Mouse (Mus musculus) brain, embryonic 14.5 days (tissue): ENCODE results near the gene Mms19. TPM values are rescaled to one million over a fixed set of nuclear protein-coding genes. Genes with fewer than 3 reads are reported as not detected.
"Not testable (repeated sequence)": the region's sequence is repeated elsewhere in the genome, so short reads cannot be mapped to it uniquely, and the experiment has no call there.

Experiments used
- DNase-seq: peaks from one replicate; pipeline ENCODE4 v3.0.0-alpha.2; 2011; ENCODE audit warnings: low read depth
- CTCF ChIP-seq: fragments of 200-500 bp; IDR thresholded peaks from 2 replicates; pipeline ENCODE4 v1.5.1; 2012; ENCODE audit warnings: inconsistent platforms, mild to moderate bottlenecking, moderate library complexity, borderline replicate concordance; ENCODE audit not compliant: insufficient read depth, insufficient read length; ENCODE audit errors: extremely low read depth
- POLR2A ChIP-seq: fragments of 200-500 bp; IDR thresholded peaks from 2 replicates; pipeline ENCODE4 v1.6.1; 2012; ENCODE audit warnings: mild to moderate bottlenecking, inconsistent platforms, borderline replicate concordance; ENCODE audit not compliant: poor library complexity, insufficient read depth, insufficient read length, severe bottlenecking; ENCODE audit errors: extremely low read depth
- polyA plus RNA-seq: library from polyadenylated mRNA; depleted of rRNA; stranded (reverse); fragments of >200 nt; gene quantifications from 2 replicates; pipeline ENCODE4 v1.2.3, GENCODE M21; 2012

Gene Mms19
- polyA plus RNA-seq, 1 experiment = 66.3 TPM

DNA sequence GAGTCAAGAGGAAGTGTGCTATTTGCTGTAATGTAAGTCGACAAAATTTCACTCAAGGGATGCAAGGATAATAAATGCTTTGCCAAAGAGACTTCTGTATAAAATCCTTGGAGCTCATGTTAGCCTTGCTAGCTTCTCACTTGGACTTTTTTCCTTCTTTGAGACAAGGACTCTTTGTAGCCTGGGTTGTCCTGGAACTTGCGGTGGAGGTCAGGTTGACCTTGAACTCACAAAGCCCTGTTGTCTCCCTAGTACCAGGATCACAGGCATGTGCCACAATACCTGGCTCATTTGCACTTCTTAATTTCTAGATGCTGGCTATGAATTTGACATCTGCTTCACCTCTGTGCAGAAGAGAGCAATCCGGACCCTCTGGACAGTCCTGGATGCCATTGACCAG, 65.7 kb downstream of the Mms19 start:
- DNase-seq = no peak
- no peak for TF ChIP-seq CTCF
- no peak for TF ChIP-seq POLR2A

DNA sequence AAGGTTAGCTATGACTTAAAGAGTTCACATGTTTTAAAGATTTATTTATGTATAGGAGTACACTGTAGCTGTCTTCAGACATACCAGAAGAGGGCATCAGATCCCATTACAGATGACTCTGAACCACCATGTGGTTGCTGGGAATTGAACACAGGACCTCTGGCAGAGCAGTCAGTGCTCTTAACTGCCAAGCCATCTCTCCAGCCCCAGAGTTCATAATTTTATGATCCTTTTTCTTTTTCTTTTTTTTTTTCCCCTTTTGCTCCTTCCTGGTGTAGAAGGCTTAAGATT, 66.4 kb downstream of the Mms19 start:
- DNase-seq = not testable (repeated sequence)

GRCm38 (mm10) chr19:41913774-41914591, 67.0 kb downstream of the Mms19 start:
- TF ChIP-seq CTCF (no peak), POLR2A (no peak)
- DNase-seq = no peak

GRCm38 (mm10) chr19:41912121-41913080, 68.6 kb downstream of the Mms19 start:
- TF ChIP-seq POLR2A (0 out of 2 replicates have a peak, but pooled peaks have one; percentile 12), CTCF (0 out of 2 replicates have a peak, but pooled peaks have one; percentile 4)
- peak; percentile 49 for DNase-seq

GRCm38 (mm10) chr19:41911178-41912073, 69.5 kb downstream of the Mms19 start, which contains the start of gene Pgam1:
Pgam1 (plus strand) TSS chr19:41911923.
- DNase-seq = peak; percentile 100
- peak; percentile 54; the same call in 1 of the 2 replicates for TF ChIP-seq POLR2A
- TF ChIP-seq CTCF = no peak

DNA sequence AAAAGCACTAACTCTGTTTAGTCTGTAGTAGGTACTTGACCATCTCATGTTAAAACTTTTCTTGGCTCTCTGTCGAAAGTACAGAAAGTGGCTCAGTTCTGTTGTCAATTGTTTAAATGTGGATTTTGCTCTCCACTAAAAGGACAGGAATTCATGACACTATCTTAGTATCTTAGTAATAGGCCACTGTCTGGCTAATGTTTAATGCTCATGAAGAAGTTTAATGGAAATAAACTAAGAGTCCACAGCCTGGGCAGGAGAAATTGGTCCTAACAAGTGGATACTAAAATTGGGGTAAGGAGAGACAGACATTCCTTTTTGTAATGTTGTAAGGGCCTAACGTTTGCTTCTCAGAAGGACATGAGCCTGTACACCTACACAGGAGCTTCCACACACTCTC, 70.6 kb downstream of the Mms19 start:
- DNase-seq = no peak

GRCm38 (mm10) chr19:41908736-41909135, 72.2 kb downstream of the Mms19 start:
- DNase-seq = no peak
- TF ChIP-seq POLR2A = no peak
- no peak for TF ChIP-seq CTCF

More for the DNA sequence above, 70.6 kb downstream of the Mms19 start:
- no peak for TF ChIP-seq POLR2A

- no peak for DNase-seq
- TF ChIP-seq POLR2A (no peak), CTCF (no peak)
These were observed 73.7 kb downstream of the Mms19 start for GRCm38 (mm10) chr19:41907079-41907760.

- TF ChIP-seq CTCF (no peak), POLR2A (no peak)
- DNase-seq = no peak
These were observed 74.5 kb downstream of the Mms19 start for GRCm38 (mm10) chr19:41906311-41907078.

GRCm38 (mm10) chr19:41905246-41905645, 75.7 kb downstream of the Mms19 start:
- TF ChIP-seq CTCF (no peak), POLR2A (no peak)
- DNase-seq = no peak

DNA sequence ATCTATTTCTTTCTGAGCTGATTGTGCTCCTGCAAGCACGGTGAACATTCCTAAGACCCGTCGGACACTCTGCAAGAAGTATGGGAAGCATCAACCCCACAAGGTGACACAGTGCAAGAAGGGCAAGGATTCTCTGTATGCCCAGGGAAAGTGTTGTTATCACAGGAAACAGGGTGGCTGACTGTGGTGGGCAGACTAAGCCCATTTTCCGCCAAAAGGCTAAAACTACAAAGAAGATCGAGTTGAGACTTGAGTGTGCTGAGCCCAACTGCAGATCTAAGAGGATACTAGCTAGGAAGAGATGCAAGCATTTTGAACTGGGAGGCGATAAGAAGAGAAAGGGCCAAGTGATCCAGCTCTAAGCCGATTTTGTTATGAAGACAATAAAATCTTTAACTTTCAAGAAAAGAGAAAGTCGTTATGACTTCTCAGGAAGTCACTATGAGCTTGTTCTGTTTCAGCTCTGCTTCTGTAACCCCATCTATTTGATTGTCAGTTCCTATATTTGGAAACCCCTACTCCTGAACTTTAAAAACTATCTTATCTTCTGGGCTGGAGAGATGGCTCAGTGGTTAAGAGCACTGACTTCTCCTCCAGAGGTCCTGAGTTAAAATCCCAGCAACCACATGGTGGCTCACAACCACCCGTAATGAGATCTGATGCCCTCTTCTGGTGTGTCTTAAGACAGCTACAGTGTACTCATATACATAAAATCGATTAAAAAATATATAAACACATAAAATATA, 77.9 kb downstream of the Mms19 start:
- no peak for DNase-seq
- TF ChIP-seq CTCF (no peak), POLR2A (no peak)
